Mouse (Mus musculus): ENCODE results near the gene Ecm1.

DNA sequence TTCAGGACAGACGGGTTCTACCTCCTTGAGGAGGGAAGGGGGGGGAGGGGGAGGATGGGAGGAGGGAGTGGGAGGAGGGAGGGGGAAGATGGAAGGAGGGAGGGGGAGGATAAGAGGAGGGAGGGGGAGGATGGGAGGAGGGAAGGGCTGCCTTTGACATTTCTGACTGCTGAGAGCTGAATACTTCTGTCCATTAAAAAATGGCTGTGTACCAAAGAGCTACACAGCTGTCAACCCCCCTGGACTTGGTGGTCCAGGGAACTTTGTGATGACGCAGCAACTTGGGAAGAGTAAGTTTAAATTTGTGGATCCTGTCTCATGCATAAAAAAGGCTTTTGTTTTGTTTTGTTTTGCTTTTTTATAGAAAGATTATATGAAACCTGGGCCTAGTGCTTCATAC lies 49.4 kb downstream of the Ecm1 start:
- TF ChIP-seq CTCF (conservative IDR thresholded peaks at IDR 0.05; ENCODE audit: insufficient read depth, insufficient read length, low read depth, low read length) (no peak), POLR2A (IDR thresholded peaks at IDR 0.05; ENCODE audit: low read depth, low read length) (no peak)

All from kidney, adult 2 months (tissue).